Mouse (Mus musculus): ENCODE data around the gene Uevld. TPM values are rescaled to one million over a fixed set of nuclear protein-coding genes. Genes with fewer than 3 reads are reported as not detected.

The Uevld gene
- total RNA-seq (2015; ENCODE audit: low replicate concordance) (19.8 and 39.0 TPM in 2 replicates), total RNA-seq (2017; ENCODE audit: low replicate concordance) (28.6 and 35.1 TPM in 2 replicates)

DNA sequence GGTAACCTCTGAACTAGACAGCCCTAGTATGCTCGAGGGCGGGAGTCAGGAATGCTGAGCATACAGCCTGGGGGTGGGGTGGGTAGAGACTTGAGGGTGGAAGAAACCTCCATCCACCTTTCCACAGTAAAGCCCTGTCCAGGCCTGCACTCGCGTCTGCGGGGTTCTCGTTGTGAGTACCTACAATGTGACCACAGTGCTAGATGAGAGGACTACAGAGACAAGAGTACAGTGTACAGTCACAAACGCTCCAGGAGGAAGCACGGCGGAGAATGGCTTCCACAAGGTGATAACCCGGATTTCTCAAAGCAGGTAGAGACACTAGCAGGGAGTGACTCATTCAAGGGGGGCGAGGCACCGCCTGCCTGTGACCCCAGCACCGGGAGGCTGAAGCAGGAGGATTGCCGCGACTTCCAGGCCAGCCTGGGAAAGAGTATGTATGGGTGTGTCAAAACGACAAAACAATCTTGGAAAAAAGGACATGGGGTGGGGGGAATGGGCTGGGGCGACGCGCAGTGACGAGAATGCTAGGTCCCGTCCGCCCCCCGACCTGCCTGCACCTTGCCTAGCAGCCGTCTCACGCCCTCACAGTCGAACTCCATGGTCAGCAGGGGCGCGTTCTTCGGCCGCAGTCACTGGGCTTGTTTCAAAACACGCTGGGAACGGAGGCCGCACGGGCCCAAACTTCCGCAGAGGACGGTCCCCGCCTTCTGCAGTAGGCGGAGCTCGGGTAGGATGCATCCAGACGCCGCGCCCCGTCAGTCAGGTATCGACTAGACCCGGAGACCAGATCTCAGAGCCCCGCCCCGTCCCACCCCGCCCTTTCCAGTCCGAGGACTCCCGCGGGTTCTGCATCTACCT is at the start of gene Uevld:
Gene Uevld (minus strand): TSS at position 697 of the 861 bp plus-strand sequence.
- ATAC-seq (replicated peaks; ENCODE audit: low FRiP score, poor library complexity, severe bottlenecking), result peak; percentile 95

DNA sequence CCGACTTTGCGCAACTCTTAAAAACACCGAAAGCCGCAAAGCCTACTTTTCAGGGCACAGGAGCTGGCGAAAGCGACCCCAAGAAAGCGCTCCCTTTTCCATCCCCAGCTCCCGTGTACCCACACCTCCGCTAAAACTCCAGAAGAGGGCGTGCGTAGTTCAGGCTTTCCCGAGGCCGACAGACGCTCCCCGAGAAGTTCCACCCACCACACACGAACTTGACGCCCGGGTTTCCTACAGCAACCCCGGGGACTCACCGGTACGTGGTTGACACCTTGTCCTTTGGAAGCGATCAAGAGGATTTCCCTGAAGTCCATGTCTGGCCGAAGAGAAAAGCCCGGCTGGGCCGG is 49.5 kb upstream of the Uevld start:
- ATAC-seq (replicated peaks; ENCODE audit: low FRiP score, poor library complexity, severe bottlenecking), result peak; percentile 83

DNA sequence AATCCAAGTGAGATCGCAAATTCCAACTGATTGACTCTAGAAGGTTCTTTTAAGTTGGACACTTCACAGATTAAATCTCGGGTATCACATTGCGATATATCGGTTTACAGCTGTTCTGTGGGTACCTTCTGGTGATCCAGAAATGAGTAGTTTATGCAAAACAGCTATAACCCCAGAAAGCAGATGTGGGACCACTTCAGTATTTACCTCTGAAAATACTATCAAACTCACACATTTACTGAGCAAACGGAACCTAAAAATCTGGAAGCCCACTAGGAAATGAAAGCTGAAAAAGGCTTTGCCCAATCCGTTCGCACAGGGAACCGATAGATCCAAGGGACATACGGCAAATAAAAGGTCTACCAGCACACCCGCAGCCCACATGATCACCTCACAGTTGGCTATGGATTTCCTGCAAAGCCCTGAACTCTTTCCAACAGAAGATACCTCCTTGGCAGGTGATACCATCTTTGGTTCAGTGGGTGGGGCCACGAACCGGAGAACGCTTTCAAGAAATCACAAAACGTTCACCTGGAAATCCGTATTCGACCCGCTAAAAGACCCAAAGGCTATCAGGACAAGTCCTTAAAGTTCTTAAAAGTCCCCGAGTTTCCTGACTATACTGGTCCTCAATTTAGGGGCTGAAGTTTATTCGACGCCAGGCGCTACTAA is 48.9 kb upstream of the Uevld start:
- ATAC-seq (replicated peaks; ENCODE audit: low FRiP score, poor library complexity, severe bottlenecking), result no peak

DNA sequence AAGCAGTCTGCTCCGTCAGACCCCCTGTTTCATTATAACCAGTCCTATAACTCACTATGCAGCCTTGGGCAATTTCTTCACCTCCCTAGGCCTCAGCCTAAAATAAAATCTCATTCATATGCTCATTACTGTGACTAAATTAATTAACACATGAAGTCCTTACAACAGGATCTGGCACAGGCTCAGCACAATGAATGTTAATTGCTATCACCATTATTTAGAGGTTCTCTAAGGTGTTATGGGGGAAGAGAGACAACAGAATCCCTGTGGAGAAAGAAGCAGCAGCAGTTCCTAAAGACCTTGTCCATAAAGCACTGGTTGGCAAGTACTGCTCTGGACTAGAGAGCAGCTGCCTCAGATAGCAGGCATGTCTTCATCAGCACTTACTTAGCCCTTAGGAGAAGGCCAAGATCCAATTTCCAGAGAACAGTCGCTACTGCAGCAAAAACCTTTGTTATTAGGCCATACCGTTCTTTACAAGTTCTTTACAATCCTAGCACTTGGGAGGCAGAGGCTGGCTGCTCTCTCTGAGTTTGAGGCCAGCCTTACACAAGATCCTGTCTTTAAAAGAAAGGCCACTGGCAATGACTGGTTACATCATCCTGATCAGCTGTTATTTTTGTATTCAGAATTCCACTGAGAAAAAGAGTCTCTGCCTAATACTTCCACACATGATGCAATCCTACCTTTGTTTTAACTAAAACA is 45.2 kb upstream of the Uevld start:
- ATAC-seq (replicated peaks; ENCODE audit: low FRiP score, poor library complexity, severe bottlenecking), result no peak

DNA sequence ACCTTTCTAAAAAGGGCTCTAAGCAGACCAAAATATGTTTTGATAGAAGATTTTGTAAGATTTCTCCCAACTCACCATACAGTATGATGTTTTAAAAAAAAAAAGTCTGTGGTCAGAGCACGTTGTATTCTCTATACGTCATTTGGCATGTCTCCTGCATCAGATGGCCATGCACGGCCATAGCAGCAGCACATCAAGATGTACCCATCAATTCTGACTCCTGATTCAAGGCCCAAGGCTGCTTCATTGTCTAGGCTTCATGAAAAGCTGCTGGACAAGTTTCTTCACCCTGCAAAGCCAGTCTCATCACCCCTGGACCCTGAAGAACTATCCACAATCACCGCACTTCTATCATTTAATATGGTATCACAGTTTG is 43.6 kb upstream of the Uevld start:
- no peak for ATAC-seq (replicated peaks; ENCODE audit: low FRiP score, poor library complexity, severe bottlenecking)

DNA sequence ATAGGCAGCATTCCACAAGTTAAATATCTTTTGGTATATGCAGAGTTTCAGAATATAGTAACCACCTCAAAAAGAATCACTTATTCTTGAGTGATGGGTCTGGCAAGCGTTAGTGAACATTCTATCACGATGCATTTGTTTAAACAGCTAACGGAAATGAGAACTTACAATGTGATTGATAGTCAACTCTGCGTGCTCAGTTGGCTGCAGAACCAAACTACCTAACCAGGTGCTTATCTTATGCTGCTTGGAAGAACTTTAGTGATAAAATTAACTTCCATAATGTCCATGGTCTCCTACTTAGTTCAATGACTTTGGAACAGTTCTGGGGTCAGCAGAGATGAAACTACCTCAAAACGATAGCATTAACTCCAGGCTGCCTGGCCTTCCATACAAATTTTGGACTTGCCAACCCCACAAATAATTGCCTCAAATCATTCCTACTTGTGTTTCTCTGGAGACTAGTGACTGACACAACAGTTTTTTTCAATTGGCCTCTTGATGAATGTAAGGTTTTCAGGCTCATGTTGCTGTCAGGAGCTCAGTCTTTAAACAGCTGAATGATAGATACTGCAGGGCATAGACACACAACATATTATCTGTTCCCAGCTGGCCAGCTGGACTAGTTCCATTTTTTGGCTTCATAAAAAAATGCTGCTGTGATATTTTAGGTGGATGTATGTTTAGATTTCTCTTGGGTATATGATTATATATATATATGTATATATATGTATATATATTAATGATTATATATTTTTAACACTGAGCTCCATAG is 43.0 kb upstream of the Uevld start:
- no peak for ATAC-seq (replicated peaks; ENCODE audit: low FRiP score, poor library complexity, severe bottlenecking)

DNA sequence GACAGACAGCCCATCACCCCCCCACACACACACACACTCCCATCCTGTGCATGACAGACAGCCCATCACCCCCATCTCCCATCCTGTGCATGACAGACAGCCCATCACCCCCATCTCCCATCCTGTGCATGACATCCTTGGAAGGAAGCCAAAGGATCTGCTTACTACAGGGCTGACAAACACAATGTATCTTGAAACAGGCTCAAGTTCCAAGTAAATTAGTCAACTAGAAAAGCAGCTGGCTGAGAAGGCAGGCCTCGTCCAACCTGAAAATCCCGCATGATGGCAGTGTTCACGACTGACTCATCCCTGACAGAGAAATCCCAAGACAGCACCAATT is 42.3 kb upstream of the Uevld start:
- no peak for ATAC-seq (replicated peaks; ENCODE audit: low FRiP score, poor library complexity, severe bottlenecking)

DNA sequence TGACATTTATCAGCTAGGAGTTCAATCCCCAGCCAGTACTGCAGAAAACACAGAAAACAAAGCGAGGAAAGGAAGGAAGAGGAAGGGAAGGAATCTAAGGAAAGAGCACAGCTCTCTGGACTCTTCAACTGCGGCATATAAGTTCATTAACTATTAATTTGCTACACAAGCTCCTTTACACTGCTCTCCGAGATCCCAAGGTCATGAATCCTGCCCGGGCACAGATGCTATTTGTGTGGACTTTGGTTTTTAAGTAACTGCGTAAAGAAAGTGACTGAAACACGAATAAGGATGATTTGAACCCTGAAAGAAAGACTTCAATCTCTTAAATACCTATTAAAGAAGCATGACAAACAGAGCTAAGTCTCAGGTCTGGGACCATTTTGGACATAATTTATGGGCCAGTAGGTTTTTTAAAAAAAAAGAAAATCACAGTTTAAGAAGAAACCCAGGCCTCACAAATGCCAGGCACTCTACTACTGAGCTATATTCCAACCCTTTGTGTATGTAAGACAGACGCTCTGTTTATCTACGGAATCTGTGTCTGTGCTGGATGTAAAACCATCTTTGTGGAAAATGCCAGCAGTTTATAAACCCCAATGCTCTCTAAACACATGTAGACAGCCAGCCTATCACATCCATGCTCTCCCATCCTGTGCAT is 41.8 kb upstream of the Uevld start:
- no peak for ATAC-seq (replicated peaks; ENCODE audit: low FRiP score, poor library complexity, severe bottlenecking)

DNA sequence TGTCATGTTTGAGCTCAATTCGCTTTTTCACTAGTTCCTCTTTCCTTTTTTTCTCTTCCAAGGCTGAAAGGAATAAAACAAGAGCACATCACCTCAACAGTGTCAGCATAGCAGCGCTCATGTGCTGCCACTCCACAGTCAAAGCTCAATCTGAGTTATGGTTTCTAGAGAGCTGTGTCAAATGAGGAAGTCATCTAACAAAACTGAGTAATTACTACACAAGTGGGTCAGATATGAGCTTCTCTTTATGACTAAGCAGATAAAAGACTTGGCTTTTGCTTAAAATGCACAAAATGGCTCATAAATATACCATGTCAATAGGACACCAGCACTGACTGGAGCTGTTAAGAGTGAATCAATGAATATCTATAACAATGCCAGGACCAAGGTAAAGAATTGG is 40.6 kb upstream of the Uevld start:
- ATAC-seq (replicated peaks; ENCODE audit: low FRiP score, poor library complexity, severe bottlenecking), result no peak

DNA sequence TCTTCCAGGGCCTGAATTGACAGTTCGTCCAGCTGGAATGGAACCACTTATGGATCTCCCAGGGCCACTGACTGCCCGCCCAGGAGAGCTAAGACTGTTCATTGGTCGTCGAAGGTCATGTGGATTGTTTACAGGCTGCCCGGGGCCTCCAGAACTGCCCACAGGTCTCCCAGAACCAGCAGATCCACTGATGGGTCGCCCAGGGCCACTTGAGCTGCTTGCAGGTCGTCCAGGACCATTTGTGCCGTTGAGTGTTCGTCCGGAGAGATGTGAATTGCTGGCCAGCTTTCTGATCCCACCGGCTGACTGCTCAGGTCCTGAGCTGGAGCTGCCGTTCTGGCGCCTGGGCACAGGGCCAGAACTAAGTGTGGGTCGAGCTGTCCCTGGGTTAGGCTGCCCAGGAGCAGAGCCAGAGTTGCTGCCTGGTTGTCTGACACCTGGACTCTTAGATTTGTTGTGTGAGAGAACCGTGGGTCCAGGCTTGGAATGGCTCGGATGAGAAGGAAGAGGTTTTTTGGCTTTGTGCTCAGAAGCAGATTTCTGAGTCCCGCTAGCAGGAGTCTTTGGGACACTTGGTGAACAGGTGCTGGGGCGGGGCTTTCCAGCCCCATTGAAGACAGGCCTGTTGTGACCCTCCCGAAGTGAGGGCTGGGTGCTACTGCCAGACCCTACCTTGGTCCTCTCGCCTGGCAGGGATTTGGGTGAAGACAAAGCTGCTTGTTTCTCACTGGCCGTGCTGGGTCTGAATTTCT is 39.5 kb upstream of the Uevld start:
- ATAC-seq (replicated peaks; ENCODE audit: low FRiP score, poor library complexity, severe bottlenecking), result no peak

DNA sequence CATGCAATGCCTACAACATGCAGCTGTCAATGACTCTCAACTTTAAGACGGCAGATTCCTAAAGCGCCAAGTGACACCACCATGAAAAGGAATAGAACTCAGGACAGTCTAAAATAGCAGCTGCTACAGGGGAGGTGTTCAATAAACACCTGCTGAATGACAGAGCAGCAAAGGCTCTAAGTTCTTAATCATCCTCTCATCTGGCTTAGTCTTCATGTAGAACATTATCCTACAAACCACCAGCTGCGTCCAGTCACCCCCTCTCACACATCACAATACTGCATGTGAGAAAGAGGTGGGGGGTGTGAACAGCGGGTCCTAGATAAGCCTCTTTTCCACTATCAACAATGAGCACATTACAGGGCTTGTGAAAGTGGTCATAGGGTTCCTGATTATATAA is 38.7 kb upstream of the Uevld start:
- no peak for ATAC-seq (replicated peaks; ENCODE audit: low FRiP score, poor library complexity, severe bottlenecking)

DNA sequence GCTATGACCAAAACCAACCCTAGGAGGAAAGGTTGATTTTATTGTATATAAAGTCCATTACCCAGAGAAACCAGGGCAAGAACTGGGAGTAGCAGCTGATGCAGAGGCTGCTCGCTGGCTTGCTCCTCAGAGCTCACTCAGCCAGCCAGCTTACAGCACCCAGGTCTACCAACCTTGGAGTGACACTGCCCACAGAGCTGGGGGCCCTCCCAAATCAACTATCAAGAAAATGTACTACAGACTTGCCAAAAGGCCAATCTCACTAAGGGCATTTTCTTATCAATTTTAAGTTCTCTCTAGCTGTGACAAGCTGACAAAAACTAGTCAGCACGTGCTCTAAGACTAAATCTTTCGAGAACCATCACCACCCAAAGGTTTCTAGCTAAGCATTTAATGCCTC is 37.2 kb upstream of the Uevld start:
- ATAC-seq (replicated peaks; ENCODE audit: low FRiP score, poor library complexity, severe bottlenecking), result no peak

DNA sequence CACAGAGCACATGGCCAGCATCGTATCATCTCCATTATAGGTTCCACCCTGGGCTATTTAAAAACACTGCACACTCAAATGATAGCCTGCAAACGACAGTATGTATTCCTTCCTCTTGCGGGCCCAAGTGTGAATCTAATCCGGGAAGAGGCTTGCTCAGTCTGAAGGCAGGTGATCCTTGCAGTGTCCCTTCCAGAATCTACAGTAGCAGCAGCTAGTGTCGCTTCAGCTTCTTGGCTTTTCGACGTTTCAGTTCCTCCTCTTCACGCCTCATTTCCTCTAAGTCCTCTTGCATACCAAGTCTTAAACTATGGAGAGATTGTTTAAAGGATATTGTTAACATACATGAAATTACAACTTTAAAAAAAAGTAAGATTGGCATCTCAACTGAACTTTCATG is 34.8 kb upstream of the Uevld start:
- ATAC-seq (replicated peaks; ENCODE audit: low FRiP score, poor library complexity, severe bottlenecking), result no peak

DNA sequence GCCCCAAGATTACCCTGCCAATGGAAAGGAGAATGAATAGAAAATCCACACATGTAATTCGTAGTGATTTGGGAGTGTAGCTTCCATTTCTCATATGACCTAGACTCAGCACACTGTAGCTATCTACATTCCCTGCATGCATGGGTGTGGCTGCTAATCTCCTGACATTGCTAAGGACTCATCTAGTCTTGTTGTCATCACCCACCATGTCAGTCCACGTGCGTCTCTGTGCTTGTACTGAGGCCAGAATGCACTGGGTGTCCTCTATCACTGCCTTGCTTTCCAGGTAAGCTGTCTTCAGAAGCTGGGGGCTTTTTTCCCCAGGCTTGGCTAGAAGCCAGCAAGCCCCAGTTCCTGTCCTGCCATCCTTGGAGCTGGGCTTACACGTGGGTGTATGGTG is 31.1 kb upstream of the Uevld start:
- 0 out of 2 replicates have a peak, but pooled peaks have one; percentile 46 for ATAC-seq (replicated peaks; ENCODE audit: low FRiP score, poor library complexity, severe bottlenecking)

DNA sequence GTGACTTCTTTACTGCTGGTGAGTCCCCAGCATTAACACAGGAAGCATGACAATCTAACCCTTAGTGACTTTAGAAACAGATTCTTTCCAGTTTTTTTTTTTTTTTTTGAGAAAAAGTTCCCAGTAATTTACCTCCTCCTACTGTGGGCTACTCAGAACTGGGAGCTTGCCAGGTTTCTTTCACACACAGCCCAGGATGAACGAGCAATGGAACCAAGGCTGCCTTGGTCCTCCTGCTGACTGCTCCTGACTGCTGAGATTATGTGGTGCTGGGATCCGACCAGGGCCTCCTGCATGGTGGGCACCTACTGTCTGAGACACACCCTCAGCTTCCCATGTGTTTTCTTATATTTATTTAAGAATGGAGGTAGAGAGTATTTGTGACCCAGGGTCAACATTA is 28.7 kb upstream of the Uevld start:
- ATAC-seq (replicated peaks; ENCODE audit: low FRiP score, poor library complexity, severe bottlenecking), result no peak

DNA sequence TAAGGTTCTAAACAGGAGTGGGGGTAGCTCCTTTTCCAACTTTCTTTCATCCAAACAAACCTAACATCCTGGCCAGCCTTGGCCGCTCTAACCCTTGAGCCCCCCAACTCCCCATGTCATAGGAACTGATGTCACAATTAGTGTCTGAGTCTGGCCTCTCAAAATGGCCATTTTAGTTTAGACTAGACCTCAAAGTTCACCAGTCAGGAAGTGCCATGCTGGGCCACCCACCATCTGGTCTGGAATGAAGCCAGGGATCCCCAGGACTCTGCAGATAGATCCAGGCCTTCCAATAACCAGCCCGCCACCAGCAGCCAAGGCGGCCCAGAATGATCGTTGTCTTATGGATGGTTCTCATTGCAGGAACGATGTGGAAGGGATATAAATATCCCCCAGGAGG is 28.3 kb upstream of the Uevld start:
- no peak for ATAC-seq (replicated peaks; ENCODE audit: low FRiP score, poor library complexity, severe bottlenecking)

DNA sequence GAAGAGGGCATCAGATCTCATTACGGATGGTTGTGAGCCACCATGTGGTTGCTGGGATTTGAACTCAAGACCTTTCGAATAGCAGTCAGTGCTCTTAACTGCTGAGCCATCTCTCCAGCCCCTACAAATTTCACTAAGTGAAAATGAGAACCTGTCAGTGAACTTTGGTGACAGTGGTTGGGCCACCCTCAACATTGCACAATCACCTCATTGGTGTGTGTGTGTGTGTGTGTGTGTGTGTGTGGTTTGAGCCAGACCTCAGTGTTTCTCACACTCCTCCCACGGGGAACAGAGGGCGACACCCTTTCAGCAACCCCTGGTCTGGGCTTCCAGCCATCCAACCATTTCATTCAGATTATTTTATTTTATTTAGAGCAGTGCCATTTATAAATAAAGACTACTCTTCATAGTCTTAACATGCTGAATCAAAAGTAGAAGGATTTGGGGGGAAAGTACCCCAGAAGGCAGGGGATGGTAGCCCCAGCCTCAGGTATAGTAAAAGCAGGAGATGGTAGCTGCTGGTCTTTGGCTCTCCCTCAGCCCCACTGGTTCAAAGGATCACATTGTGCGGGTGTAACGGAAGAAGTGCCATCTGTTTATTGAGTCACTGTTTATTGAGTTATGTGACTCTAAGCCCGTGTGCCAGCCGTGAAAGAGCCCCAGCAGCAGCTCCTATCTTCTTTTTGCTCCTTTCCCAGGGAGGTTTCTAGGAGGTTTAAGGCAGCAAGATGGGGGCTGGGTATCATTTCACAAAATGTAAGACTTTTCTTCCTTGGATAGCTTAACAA is 27.6 kb upstream of the Uevld start:
- no peak for ATAC-seq (replicated peaks; ENCODE audit: low FRiP score, poor library complexity, severe bottlenecking)

DNA sequence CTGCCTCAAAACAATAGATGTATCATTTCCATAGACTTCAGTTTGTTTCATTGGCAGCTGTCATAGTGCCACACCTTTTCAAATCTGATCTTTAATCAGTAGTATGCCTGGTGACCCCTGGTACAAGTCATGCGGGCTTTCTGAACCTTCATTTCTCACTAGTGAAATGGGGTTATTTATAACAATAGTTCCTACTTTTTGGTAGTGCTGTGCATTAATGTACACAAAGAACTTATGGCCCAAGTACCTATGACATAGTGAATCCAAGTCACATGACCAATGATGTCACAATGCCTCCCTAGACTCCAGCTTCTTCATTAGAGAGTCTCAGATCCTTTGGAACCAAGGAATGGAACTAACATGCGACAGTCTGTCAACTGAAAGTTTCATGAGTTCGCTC is 25.0 kb upstream of the Uevld start, which contains the start of gene Gm9999:
Gene Gm9999 (plus strand): TSS at position 301 of the 400 bp plus-strand sequence.
- ATAC-seq (replicated peaks; ENCODE audit: low FRiP score, poor library complexity, severe bottlenecking), result no peak
